Mouse (Mus musculus) bone marrow macrophage, adult 2 months (primary cell): ENCODE measurements around the gene Trcg1.

Experiments used
- CTCF ChIP-seq: IDR thresholded peaks from 2 replicates; pipeline ENCODE4 v1.5.1; 2012; ENCODE audit warnings: low read depth, mild to moderate bottlenecking, low read length, moderate library complexity
- POLR2A ChIP-seq: IDR thresholded peaks from 2 replicates; pipeline ENCODE4 v1.6.1; 2012; ENCODE audit warnings: mild to moderate bottlenecking, low read depth, low read length, borderline replicate concordance

GRCm38 (mm10) chr9:57271837-57272562 lies 35.6 kb downstream of the Trcg1 start:
- TF ChIP-seq POLR2A (no peak), CTCF (no peak)
